Mouse (Mus musculus) MEL (cell line): Measurements from ENCODE around the gene Fgfr2.

Experiments used
- CHD1 ChIP-seq: IDR thresholded peaks from 2 replicates; pipeline ENCODE4 v1.6.1; 2012; ENCODE audit warnings: low read depth, mild to moderate bottlenecking, inconsistent platforms, low read length, improper control_type of control experiment
- CTCF ChIP-seq, 3 experiments: IDR thresholded peaks in 2 of 3; conservative IDR thresholded peaks in 1 of 3; 2 replicates each; pipeline ENCODE4 v1.5.1; 2011 to 2012; ENCODE audit warnings: low read length in 3 of 3, low read depth in 2 of 3, mild to moderate bottlenecking in 2 of 3, improper control_type of control experiment in 1 of 3, inconsistent platforms in 1 of 3, mixed read lengths in 1 of 3, moderate library complexity in 1 of 3; ENCODE audit not compliant: control insufficient read depth in 1 of 3, insufficient read depth in 1 of 3, poor library complexity in 1 of 3, severe bottlenecking in 1 of 3
- EP300 ChIP-seq, 2 experiments: IDR thresholded peaks; 2 replicates each; pipeline ENCODE4 v1.6.1; 2011; ENCODE audit warnings: improper control_type of control experiment in 2 of 2, low read length in 2 of 2, low read depth in 1 of 2, mild to moderate bottlenecking in 1 of 2
- JUND ChIP-seq: IDR thresholded peaks from 2 replicates; pipeline ENCODE4 v1.6.1; 2011; ENCODE audit warnings: low read depth, mild to moderate bottlenecking, improper control_type of control experiment, low read length
- KAT2A ChIP-seq: conservative IDR thresholded peaks from 2 replicates; pipeline ENCODE4 v1.6.1; 2012; ENCODE audit warnings: low read depth, low read length, improper control_type of control experiment, inconsistent platforms
- MAX ChIP-seq: IDR thresholded peaks from 2 replicates; pipeline ENCODE4 v1.6.1; 2011; ENCODE audit warnings: low read length, improper control_type of control experiment
- MEF2A ChIP-seq: IDR thresholded peaks from 2 replicates; pipeline ENCODE4 v1.6.1; 2014; ENCODE audit warnings: low read depth, mild to moderate bottlenecking, inconsistent platforms, low read length, improper control_type of control experiment; ENCODE audit not compliant: poor library complexity, insufficient replicate concordance, severe bottlenecking; ENCODE audit errors: extremely low read depth
- NRF1 ChIP-seq: IDR thresholded peaks from 2 replicates; pipeline ENCODE4 v1.6.1; 2014; ENCODE audit warnings: low read depth, mild to moderate bottlenecking, inconsistent platforms, low read length, improper control_type of control experiment, moderate library complexity; ENCODE audit not compliant: poor library complexity, insufficient read depth, severe bottlenecking
- POLR2A ChIP-seq, 2 experiments: IDR thresholded peaks; 2 replicates each; pipeline ENCODE4 v1.6.1; 2011 to 2012; ENCODE audit warnings: low read length in 2 of 2, mild to moderate bottlenecking in 2 of 2, control low read depth in 1 of 2, improper control_type of control experiment in 1 of 2, low read depth in 1 of 2, moderate library complexity in 1 of 2; ENCODE audit not compliant: control insufficient read depth in 1 of 2, insufficient read depth in 1 of 2, poor library complexity in 1 of 2
- POLR2AphosphoS2 ChIP-seq: IDR thresholded peaks from 2 replicates; pipeline ENCODE4 v1.6.1; 2011; ENCODE audit warnings: low read length, improper control_type of control experiment
- TCF12 ChIP-seq: IDR thresholded peaks from 2 replicates; pipeline ENCODE4 v1.6.1; 2014; ENCODE audit warnings: low read depth, mild to moderate bottlenecking, inconsistent platforms, low read length, improper control_type of control experiment, moderate library complexity
- UBTF ChIP-seq: IDR thresholded peaks from 2 replicates; pipeline ENCODE4 v1.6.1; 2012; ENCODE audit warnings: low read depth, mild to moderate bottlenecking, inconsistent platforms, low read length, improper control_type of control experiment, moderate library complexity, borderline replicate concordance; ENCODE audit not compliant: insufficient read depth
- USF1 ChIP-seq: IDR thresholded peaks from 2 replicates; pipeline ENCODE4 v1.6.1; 2014; ENCODE audit warnings: low read depth, mild to moderate bottlenecking, inconsistent platforms, low read length, improper control_type of control experiment, moderate library complexity
- ZMIZ1 ChIP-seq: IDR thresholded peaks from 2 replicates; pipeline ENCODE4 v1.6.1; 2012; ENCODE audit warnings: low read depth, mild to moderate bottlenecking, inconsistent platforms, low read length, improper control_type of control experiment, moderate library complexity

DNA sequence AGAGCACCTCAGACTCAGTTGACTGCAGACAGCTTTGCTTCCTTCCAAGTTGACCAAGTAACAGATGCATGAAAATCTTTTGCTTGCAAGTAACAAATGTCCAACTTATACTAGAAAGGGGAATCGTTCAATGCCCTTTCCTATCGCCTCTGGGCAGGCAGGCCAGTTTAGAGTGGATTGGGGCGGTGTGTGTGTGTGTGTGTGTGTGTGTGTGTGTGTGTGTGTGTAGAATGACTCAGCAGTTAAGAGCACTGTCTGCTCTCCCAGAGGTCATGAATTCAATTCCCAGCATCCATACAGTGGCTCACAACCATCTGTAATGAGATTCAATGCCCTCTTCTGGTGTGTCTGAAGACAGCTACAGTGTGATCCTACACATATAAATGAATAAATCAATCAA lies 2523.1 kb downstream of the Fgfr2 start:
- TF ChIP-seq CTCF (IDR thresholded peaks at IDR 0.05 in 2 of 3, conservative IDR thresholded peaks at IDR 0.05 in 1 of 3; ENCODE audit: control insufficient read depth in 1 of 3, insufficient read depth in 1 of 3, low read depth in 2 of 3, low read length in 3 of 3, poor library complexity in 1 of 3, severe bottlenecking in 1 of 3) (no peak), USF1 (no peak), JUND (no peak), ZMIZ1 (no peak), POLR2AphosphoS2 (no peak), MAX (no peak), EP300 (IDR thresholded peaks at IDR 0.05; ENCODE audit: low read depth in 1 of 2, low read length in 2 of 2) (no peak), NRF1 (no peak), TCF12 (no peak), MEF2A (no peak), POLR2A (IDR thresholded peaks at IDR 0.05; ENCODE audit: control insufficient read depth in 1 of 2, insufficient read depth in 1 of 2, low read depth in 1 of 2, low read length in 2 of 2, poor library complexity in 1 of 2) (no peak), KAT2A (no peak), UBTF (no peak), CHD1 (no peak)
